Mouse (Mus musculus): ENCODE results near the gene Crbn. TPM values are rescaled to one million over a fixed set of nuclear protein-coding genes. Genes with fewer than 3 reads are reported as not detected.
A peak's percentile ranks its signal among the peaks of the same experiment; 100 is the strongest.

Gene Crbn
- polyA plus RNA-seq, 1 experiment from 2014 or later, result 30.2 TPM

DNA sequence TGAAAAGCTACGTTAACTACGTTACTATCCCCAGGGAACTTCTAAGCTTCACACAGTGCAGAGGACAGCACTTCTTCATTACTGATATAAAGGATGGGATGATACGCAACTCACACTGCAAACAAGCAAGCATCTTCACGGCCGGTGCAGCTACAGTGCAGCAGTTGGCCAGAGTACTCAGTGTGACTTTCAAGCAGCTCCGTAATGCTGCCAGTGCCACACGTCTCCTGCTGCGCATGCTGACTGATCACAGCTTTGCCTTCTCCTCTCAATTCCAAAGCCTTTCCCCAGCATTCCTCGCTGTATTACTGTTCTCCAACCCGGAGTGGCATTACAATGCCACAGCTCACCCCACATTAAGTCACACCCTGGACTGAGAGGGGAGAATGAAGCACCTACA, 6.3 kb downstream of the Crbn start:
- no peak for DNase-seq (ENCODE audit: low spot score)
- Histone ChIP-seq H3K9me3 (no peaks in the 10 kb centered on the region), H3K4me3 (no peak overlapping the region), H3K27me3 (ENCODE audit: insufficient read depth, poor library complexity, severe bottlenecking) (no peaks in the 10 kb centered on the region), H3K4me1 (peaks cover 1% of the 10 kb centered on the region; the same call in 1 of the 2 replicates), H3K27ac (no peak overlapping the region), H3K36me3 (peaks cover 33% of the 10 kb centered on the region)
- 91% methylated on average over 10 of the region's 10 CpGs for WGBS

- no peak overlapping the region for H3K27ac ChIP-seq
- no peaks in the 10 kb centered on the region for H3K4me1 ChIP-seq
- no peak overlapping the region for H3K4me3 ChIP-seq
- no peaks in the 10 kb centered on the region for H3K9me3 ChIP-seq
- H3K27me3 ChIP-seq (ENCODE audit: insufficient read depth, poor library complexity, severe bottlenecking), result no peaks in the 10 kb centered on the region
- DNase-seq (ENCODE audit: low spot score), result no peak
- WGBS, result 91% methylated on average over 7 of the region's 7 CpGs
- peaks cover 37% of the 10 kb centered on the region for H3K36me3 ChIP-seq
These were observed 6.8 kb downstream of the Crbn start for GRCm38 (mm10) chr6:106793088-106793487.

GRCm38 (mm10) chr6:106792486-106792885, 7.4 kb downstream of the Crbn start:
- Histone ChIP-seq H3K27ac (no peak overlapping the region), H3K4me1 (no peaks in the 10 kb centered on the region), H3K4me3 (no peak overlapping the region), H3K9me3 (no peaks in the 10 kb centered on the region), H3K36me3 (peaks cover 39% of the 10 kb centered on the region), H3K27me3 (ENCODE audit: insufficient read depth, poor library complexity, severe bottlenecking) (no peaks in the 10 kb centered on the region)
- no peak for DNase-seq (ENCODE audit: low spot score)
- 93% methylated on average over 5 of the region's 5 CpGs for whole genome bisulfite sequencing

DNA sequence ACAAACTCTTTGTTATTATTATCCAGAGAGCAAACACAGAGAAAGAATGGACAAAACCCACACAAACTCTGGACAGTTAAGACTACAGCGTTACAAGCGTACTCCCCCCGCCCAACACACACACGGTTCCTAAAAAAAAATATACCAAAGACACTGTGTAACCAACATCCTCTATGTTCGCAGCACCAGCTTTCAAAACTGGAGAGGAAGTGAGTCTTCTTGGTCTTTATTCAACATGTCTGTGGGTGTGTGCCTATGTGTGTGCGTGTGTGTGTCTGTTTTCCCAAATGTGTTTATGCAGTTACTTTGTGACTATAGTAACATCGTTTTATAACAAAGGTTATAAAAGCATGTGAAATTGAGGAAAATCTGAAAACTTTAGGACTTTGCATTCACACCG, 8.4 kb downstream of the Crbn start:
- Histone ChIP-seq H3K27ac (no peak overlapping the region), H3K27me3 (ENCODE audit: insufficient read depth, poor library complexity, severe bottlenecking) (no peaks in the 10 kb centered on the region), H3K36me3 (peaks cover 39% of the 10 kb centered on the region), H3K4me3 (no peak overlapping the region), H3K4me1 (no peaks in the 10 kb centered on the region), H3K9me3 (no peaks in the 10 kb centered on the region)
- no peak for DNase-seq (ENCODE audit: low spot score)
- WGBS, result 90% methylated on average over 8 of the region's 8 CpGs

DNA sequence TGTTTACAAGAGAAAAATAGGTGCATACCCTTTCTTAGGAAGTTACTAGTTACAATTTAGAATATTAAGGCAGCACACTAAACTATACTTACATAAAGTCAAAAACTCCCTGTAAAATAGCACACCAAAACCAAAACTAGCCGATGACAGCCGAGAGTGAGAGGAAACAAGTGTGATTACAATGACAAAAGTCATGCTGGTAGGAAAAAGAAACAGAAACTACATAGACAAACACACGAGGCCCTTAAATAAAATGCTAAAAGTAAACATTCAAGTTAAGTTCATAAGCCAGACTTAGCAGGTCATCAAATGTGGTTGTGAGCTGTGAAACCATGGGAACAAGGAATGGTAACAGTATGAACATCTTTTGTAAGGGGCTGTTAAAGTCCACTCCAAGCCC, 12.7 kb downstream of the Crbn start:
- H3K27me3 ChIP-seq (ENCODE audit: insufficient read depth, poor library complexity, severe bottlenecking), result no peaks in the 10 kb centered on the region
- H3K27ac ChIP-seq, result no peak overlapping the region
- H3K4me1 ChIP-seq, result no peaks in the 10 kb centered on the region
- peaks cover 24% of the 10 kb centered on the region; the same call in 1 of the 2 replicates for H3K36me3 ChIP-seq
- no peaks in the 10 kb centered on the region for H3K9me3 ChIP-seq
- WGBS, result 86% methylated on average over 3 of the region's 3 CpGs
- no peak overlapping the region for H3K4me3 ChIP-seq
- DNase-seq (ENCODE audit: low spot score), result no peak

- WGBS, result 52% methylated on average over 4 of the region's 4 CpGs
These were observed 29.8 kb downstream of the Crbn start for GRCm38 (mm10) chr6:106770046-106770445.

DNA sequence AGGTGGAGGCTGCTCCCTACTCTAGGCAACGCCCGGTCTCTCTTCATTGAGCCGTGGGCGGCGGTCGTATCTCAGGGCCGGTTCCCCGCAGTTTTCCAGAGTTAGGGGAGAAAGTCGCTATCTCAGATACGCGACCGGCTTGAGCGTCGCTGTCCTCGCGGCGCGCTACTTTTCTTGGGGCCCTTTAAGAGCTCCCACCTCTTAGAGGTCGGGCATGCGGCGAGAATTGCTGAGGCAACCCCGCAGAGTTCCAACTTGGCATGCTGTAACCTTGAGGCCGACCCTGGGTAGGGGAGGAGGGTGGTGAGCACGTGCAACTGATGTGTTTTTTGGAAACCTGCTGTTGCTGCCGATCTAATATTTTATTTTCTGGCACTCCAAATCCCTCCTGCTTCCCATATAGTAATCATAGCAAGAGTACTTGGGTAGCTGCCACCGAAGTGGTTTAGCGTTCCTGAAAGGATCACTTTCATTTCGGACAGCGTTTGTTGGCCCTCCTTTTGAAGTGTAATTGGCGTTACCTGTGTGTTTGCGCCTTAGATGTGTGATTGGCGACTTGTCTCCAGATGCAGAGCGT, 30.5 kb downstream of the Crbn start:
- H3K9me3 ChIP-seq, result no peaks in the 10 kb centered on the region
- DNase-seq (ENCODE audit: low spot score), result no peak
- WGBS, result 2% methylated on average over 33 of the region's 33 CpGs
- H3K4me3 ChIP-seq, result peak overlapping the region; percentile 89
- H3K27ac ChIP-seq, result peak overlapping the region; percentile 86
- peaks cover 10% of the 10 kb centered on the region for H3K4me1 ChIP-seq
- no peaks in the 10 kb centered on the region for H3K27me3 ChIP-seq (ENCODE audit: insufficient read depth, poor library complexity, severe bottlenecking)
- H3K36me3 ChIP-seq, result peaks cover 27% of the 10 kb centered on the region

More at GRCm38 (mm10) chr6:106770046-106770445, 29.8 kb downstream of the Crbn start:
- DNase-seq (ENCODE audit: low spot score), result no peak
- Histone ChIP-seq H3K9me3 (no peaks in the 10 kb centered on the region), H3K4me1 (peaks cover 10% of the 10 kb centered on the region), H3K27ac (no peak overlapping the region), H3K27me3 (ENCODE audit: insufficient read depth, poor library complexity, severe bottlenecking) (no peaks in the 10 kb centered on the region), H3K36me3 (peaks cover 32% of the 10 kb centered on the region), H3K4me3 (peak overlapping the region; percentile 89)

DNA sequence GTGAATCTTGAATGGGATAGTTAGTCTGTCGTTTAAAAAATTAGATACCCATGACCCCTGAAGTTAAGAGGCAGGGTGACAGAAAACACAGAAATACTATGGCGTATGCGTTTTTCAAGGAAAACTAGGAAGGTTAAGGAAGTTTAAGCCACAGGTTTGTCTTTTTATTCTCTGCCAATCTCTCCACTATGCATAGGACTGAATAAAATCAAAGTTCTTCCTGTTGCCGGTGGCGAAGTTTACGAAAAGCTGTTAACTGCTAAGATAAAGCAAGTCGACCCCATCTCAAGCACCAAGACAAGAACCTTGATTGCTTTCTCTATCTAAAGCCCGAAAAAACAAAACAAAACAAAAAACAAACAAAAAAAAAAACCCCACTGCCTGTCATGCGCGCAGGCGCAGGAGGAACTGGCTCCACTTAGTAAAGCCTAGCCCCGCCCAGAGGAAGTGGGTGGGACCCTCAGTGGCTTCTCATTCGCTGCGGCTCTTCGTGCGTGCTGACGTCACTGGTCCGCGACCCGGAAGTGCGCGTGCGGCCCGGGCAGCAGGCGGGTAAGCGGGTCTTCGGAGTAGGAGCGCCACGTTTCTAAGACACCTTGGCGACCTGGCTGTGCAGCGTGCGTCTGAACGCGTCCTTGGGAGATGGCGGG, 31.1 kb downstream of the Crbn start, which contains the start of gene Trnt1:
Gene Trnt1 (plus strand): TSS at position 481 of the 650 bp plus-strand sequence.
- H3K27ac ChIP-seq, result peak within 1 kb of the TSS; percentile 86
- H3K36me3 ChIP-seq, result peaks cover 23% of the 10 kb centered on the region
- 9% methylated on average over 35 of the region's 35 CpGs for WGBS

DNA sequence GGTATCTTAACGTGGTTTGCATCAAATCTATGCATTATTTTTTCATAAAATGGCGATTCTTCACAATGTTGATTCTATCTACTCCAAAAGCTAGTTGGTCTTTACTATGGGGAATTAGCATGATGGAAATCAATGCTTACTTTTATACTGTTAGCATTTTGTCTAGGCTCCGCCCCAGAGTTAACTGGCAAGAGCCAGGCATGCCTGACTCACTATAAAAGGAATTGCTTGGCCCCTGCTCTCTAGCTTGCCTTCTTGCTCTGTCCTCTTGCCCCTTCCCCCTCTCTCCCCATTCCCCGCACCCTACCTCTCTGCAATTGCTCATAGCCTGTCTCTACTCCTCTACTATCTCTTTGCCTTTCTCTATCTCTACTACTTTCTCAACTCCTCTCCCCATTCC, 33.1 kb downstream of the Crbn start:
- Histone ChIP-seq H3K27ac (no peak overlapping the region), H3K9me3 (no peaks in the 10 kb centered on the region), H3K4me1 (peaks cover 10% of the 10 kb centered on the region), H3K36me3 (peaks cover 6% of the 10 kb centered on the region), H3K4me3 (no peak overlapping the region), H3K27me3 (ENCODE audit: insufficient read depth, poor library complexity, severe bottlenecking) (no peaks in the 10 kb centered on the region)
- DNase-seq (ENCODE audit: low spot score), result no peak
- WGBS, result 68% methylated on average over 4 of the region's 4 CpGs

More for the DNA sequence above, 31.1 kb downstream of the Crbn start, which contains the start of gene Trnt1:
- peaks cover 10% of the 10 kb centered on the region for H3K4me1 ChIP-seq
- no peaks in the 10 kb centered on the region for H3K27me3 ChIP-seq (ENCODE audit: insufficient read depth, poor library complexity, severe bottlenecking)
- peak; percentile 99 for DNase-seq (ENCODE audit: low spot score)
- peak within 1 kb of the TSS; percentile 89 for H3K4me3 ChIP-seq
- H3K9me3 ChIP-seq, result no peaks in the 10 kb centered on the region

- Histone ChIP-seq H3K27ac (no peak overlapping the region), H3K36me3 (no peaks in the 10 kb centered on the region), H3K27me3 (ENCODE audit: insufficient read depth, poor library complexity, severe bottlenecking) (no peaks in the 10 kb centered on the region), H3K4me3 (no peak overlapping the region), H3K9me3 (no peaks in the 10 kb centered on the region), H3K4me1 (peaks cover 10% of the 10 kb centered on the region)
- no peak for DNase-seq (ENCODE audit: low spot score)
- WGBS, result 81% methylated on average over 1 of the region's 1 CpGs
These were observed 34.0 kb downstream of the Crbn start for GRCm38 (mm10) chr6:106765892-106766291.

GRCm38 (mm10) chr6:106761486-106761885, 38.4 kb downstream of the Crbn start:
- Histone ChIP-seq H3K4me1 (no peaks in the 10 kb centered on the region), H3K27me3 (ENCODE audit: insufficient read depth, poor library complexity, severe bottlenecking) (no peaks in the 10 kb centered on the region), H3K36me3 (no peaks in the 10 kb centered on the region), H3K9me3 (no peaks in the 10 kb centered on the region), H3K27ac (no peak overlapping the region), H3K4me3 (no peak overlapping the region)
- 61% methylated on average over 1 of the region's 1 CpGs for WGBS
- no peak for DNase-seq (ENCODE audit: low spot score)

DNA sequence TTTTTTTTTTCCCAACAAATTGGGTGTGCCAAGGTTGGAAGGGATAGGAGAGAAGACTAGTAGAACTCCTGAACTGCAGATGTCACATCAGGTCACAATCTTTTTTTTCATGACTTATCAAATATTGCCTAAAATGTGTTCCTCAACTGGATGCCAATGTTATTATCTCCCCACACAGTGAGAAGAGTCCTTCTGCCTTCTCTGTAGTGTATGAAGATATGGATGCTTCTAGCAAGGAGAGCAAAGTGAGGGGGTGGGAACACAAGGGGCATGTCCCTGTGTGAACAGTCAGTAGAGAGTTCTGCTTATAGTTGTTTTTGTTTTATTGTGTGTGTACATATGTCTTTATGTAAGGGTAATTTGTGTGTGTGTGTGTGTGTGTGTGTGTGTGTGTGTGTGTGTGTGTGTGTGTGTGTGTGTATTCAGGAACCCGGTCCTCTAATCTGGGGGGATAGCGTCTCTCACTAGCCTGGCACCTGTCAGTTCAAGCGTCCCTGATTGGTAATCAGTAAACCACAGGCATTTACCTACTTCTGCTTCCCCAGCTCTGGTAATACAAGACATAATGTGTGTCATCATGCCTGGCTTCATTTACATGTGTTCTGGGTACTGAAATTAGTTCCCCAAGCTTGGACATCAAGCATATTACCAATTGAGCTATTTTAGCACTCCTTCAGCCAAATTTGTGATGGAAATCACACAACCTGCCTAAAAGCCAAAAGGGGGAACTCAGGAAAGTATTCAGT, 39.2 kb downstream of the Crbn start:
- Histone ChIP-seq H3K27me3 (ENCODE audit: insufficient read depth, poor library complexity, severe bottlenecking) (no peaks in the 10 kb centered on the region), H3K4me3 (no peak overlapping the region), H3K9me3 (no peaks in the 10 kb centered on the region), H3K27ac (no peak overlapping the region), H3K36me3 (no peaks in the 10 kb centered on the region), H3K4me1 (no peaks in the 10 kb centered on the region)
- no peak for DNase-seq (ENCODE audit: low spot score)
- WGBS, result 68% methylated on average over 2 of the region's 3 CpGs

GRCm38 (mm10) chr6:106758299-106758698, 41.6 kb downstream of the Crbn start:
- H3K9me3 ChIP-seq, result no peaks in the 10 kb centered on the region
- H3K27ac ChIP-seq, result no peak overlapping the region
- no peaks in the 10 kb centered on the region for H3K27me3 ChIP-seq (ENCODE audit: insufficient read depth, poor library complexity, severe bottlenecking)
- no peak for DNase-seq (ENCODE audit: low spot score)
- WGBS, result 70% methylated on average over 3 of the region's 3 CpGs
- H3K4me1 ChIP-seq, result no peaks in the 10 kb centered on the region
- H3K4me3 ChIP-seq, result no peak overlapping the region
- no peaks in the 10 kb centered on the region for H3K36me3 ChIP-seq

Data from heart, embryonic 10.5 days (tissue).